Mouse (Mus musculus) kidney, adult 2 months (tissue): Measurements from ENCODE around the gene Satb1.

Source experiments
- CTCF ChIP-seq: fragments of 200-500 bp; conservative IDR thresholded peaks from 2 replicates; pipeline ENCODE4 v1.5.1; 2011; ENCODE audit warnings: low read depth, mild to moderate bottlenecking, control low read depth, low read length, moderate library complexity, mixed read lengths; ENCODE audit not compliant: insufficient read depth, insufficient read length
- POLR2A ChIP-seq: fragments of 200-500 bp; IDR thresholded peaks from one replicate; pipeline ENCODE4 v1.6.1; 2011; ENCODE audit warnings: low read depth, low read length, control low read depth

GRCm38 (mm10) chr17:51811911-51812260 is 21.2 kb downstream of the Satb1 start:
- TF ChIP-seq CTCF (no peak), POLR2A (no peak)
